Mouse (Mus musculus): ENCODE results near the gene Sept9. TPM values are rescaled to one million over a fixed set of nuclear protein-coding genes. Genes with fewer than 3 reads are reported as not detected.

The Sept9 gene
- polyA plus RNA-seq, 1 experiment from 2014 or later = 111 TPM

GRCm38 (mm10) chr11:117287792-117288191 is 88.3 kb downstream of the Sept9 start:
- Histone ChIP-seq H3K9ac (ENCODE audit: low read depth, low read length) (no peak overlapping the region), H3K36me3 (ENCODE audit: control insufficient read depth, insufficient read depth, low read length) (peaks cover 7% of the 10 kb centered on the region; the same call in 1 of the 2 replicates), H3K4me1 (replicated peaks; ENCODE audit: control insufficient read depth, insufficient read depth, low read length) (peaks cover 26% of the 10 kb centered on the region), H3K4me2 (no peak overlapping the region), H3K27me3 (replicated peaks; ENCODE audit: control insufficient read depth, insufficient read depth, low read length) (no peaks in the 10 kb centered on the region), H3K9me3 (ENCODE audit: control insufficient read depth, low read length) (no peaks in the 10 kb centered on the region), H3K27ac (ENCODE audit: low read depth, low read length) (no peak overlapping the region), H3K4me3 (ENCODE audit: low read depth, low read length) (no peak overlapping the region)
- 85% methylated on average over 3 of the region's 3 CpGs for WGBS
- no peak for ATAC-seq (replicated peaks; ENCODE audit: low FRiP score)
- no peak for DNase-seq (ENCODE audit: low spot score)

- 85% methylated on average over 8 of the region's 8 CpGs for WGBS
- H3K9me3 ChIP-seq (ENCODE audit: control insufficient read depth, low read length) = no peaks in the 10 kb centered on the region
- no peak overlapping the region for H3K27ac ChIP-seq (ENCODE audit: low read depth, low read length)
- H3K4me3 ChIP-seq (ENCODE audit: low read depth, low read length) = no peak overlapping the region
- peaks cover 16% of the 10 kb centered on the region; the same call in 1 of the 2 replicates for H3K4me1 ChIP-seq (replicated peaks; ENCODE audit: control insufficient read depth, insufficient read depth, low read length)
- DNase-seq (ENCODE audit: low spot score) (no peak), ATAC-seq (replicated peaks; ENCODE audit: low FRiP score) (no peak)
- no peak overlapping the region for H3K4me2 ChIP-seq
- H3K36me3 ChIP-seq (ENCODE audit: control insufficient read depth, insufficient read depth, low read length) = peaks cover 7% of the 10 kb centered on the region
- no peak overlapping the region for H3K9ac ChIP-seq (ENCODE audit: low read depth, low read length)
- no peaks in the 10 kb centered on the region for H3K27me3 ChIP-seq (replicated peaks; ENCODE audit: control insufficient read depth, insufficient read depth, low read length)
Measured at GRCm38 (mm10) chr11:117288765-117289164, 89.3 kb downstream of the Sept9 start.

GRCm38 (mm10) chr11:117291271-117292059 is 92.0 kb downstream of the Sept9 start:
- 91% methylated on average over 30 of the region's 30 CpGs for WGBS
- Histone ChIP-seq H3K4me2 (no peak overlapping the region), H3K9ac (ENCODE audit: low read depth, low read length) (no peak overlapping the region), H3K4me3 (ENCODE audit: low read depth, low read length) (no peak overlapping the region), H3K27me3 (replicated peaks; ENCODE audit: control insufficient read depth, insufficient read depth, low read length) (no peaks in the 10 kb centered on the region), H3K4me1 (replicated peaks; ENCODE audit: control insufficient read depth, insufficient read depth, low read length) (peaks cover 8% of the 10 kb centered on the region), H3K9me3 (ENCODE audit: control insufficient read depth, low read length) (no peaks in the 10 kb centered on the region), H3K27ac (ENCODE audit: low read depth, low read length) (no peak overlapping the region), H3K36me3 (ENCODE audit: control insufficient read depth, insufficient read depth, low read length) (peaks cover 7% of the 10 kb centered on the region)
- no peak for ATAC-seq (replicated peaks; ENCODE audit: low FRiP score)
- DNase-seq (ENCODE audit: low spot score) = no peak

GRCm38 (mm10) chr11:117292446-117292845 is 93.0 kb downstream of the Sept9 start:
- Histone ChIP-seq H3K4me2 (no peak overlapping the region), H3K4me3 (ENCODE audit: low read depth, low read length) (no peak overlapping the region), H3K9ac (ENCODE audit: low read depth, low read length) (no peak overlapping the region), H3K9me3 (ENCODE audit: control insufficient read depth, low read length) (no peaks in the 10 kb centered on the region), H3K4me1 (replicated peaks; ENCODE audit: control insufficient read depth, insufficient read depth, low read length) (peaks cover 8% of the 10 kb centered on the region), H3K27me3 (replicated peaks; ENCODE audit: control insufficient read depth, insufficient read depth, low read length) (no peaks in the 10 kb centered on the region), H3K36me3 (ENCODE audit: control insufficient read depth, insufficient read depth, low read length) (peaks cover 10% of the 10 kb centered on the region), H3K27ac (ENCODE audit: low read depth, low read length) (no peak overlapping the region)
- peak; percentile 43; the same call in 1 of the 2 replicates for ATAC-seq (replicated peaks; ENCODE audit: low FRiP score)
- DNase-seq (ENCODE audit: low spot score) = peak; percentile 59
- 33% methylated on average over 11 of the region's 11 CpGs for WGBS

GRCm38 (mm10) chr11:117295266-117295665 is 95.8 kb downstream of the Sept9 start:
- Histone ChIP-seq H3K9me3 (ENCODE audit: control insufficient read depth, low read length) (no peaks in the 10 kb centered on the region), H3K4me3 (ENCODE audit: low read depth, low read length) (no peak overlapping the region), H3K36me3 (ENCODE audit: control insufficient read depth, insufficient read depth, low read length) (peaks cover 10% of the 10 kb centered on the region), H3K9ac (ENCODE audit: low read depth, low read length) (no peak overlapping the region), H3K4me2 (no peak overlapping the region), H3K27ac (ENCODE audit: low read depth, low read length) (no peak overlapping the region), H3K4me1 (replicated peaks; ENCODE audit: control insufficient read depth, insufficient read depth, low read length) (peaks cover 8% of the 10 kb centered on the region), H3K27me3 (replicated peaks; ENCODE audit: control insufficient read depth, insufficient read depth, low read length) (no peaks in the 10 kb centered on the region)
- WGBS = 72% methylated on average over 7 of the region's 7 CpGs
- no peak for DNase-seq (ENCODE audit: low spot score)
- no peak for ATAC-seq (replicated peaks; ENCODE audit: low FRiP score)

GRCm38 (mm10) chr11:117296116-117296499 is 96.6 kb downstream of the Sept9 start:
- Histone ChIP-seq H3K27me3 (replicated peaks; ENCODE audit: control insufficient read depth, insufficient read depth, low read length) (no peaks in the 10 kb centered on the region), H3K9ac (ENCODE audit: low read depth, low read length) (no peak overlapping the region), H3K27ac (ENCODE audit: low read depth, low read length) (no peak overlapping the region), H3K4me1 (replicated peaks; ENCODE audit: control insufficient read depth, insufficient read depth, low read length) (peaks cover 8% of the 10 kb centered on the region), H3K4me2 (no peak overlapping the region), H3K9me3 (ENCODE audit: control insufficient read depth, low read length) (no peaks in the 10 kb centered on the region), H3K36me3 (ENCODE audit: control insufficient read depth, insufficient read depth, low read length) (peaks cover 6% of the 10 kb centered on the region), H3K4me3 (ENCODE audit: low read depth, low read length) (no peak overlapping the region)
- DNase-seq (ENCODE audit: low spot score) (no peak), ATAC-seq (replicated peaks; ENCODE audit: low FRiP score) (no peak)
- WGBS = 74% methylated on average over 4 of the region's 4 CpGs

GRCm38 (mm10) chr11:117296500-117297189 is 97.2 kb downstream of the Sept9 start:
- H3K4me3 ChIP-seq (ENCODE audit: low read depth, low read length) = no peak overlapping the region
- peaks cover 4% of the 10 kb centered on the region; the same call in 1 of the 2 replicates for H3K36me3 ChIP-seq (ENCODE audit: control insufficient read depth, insufficient read depth, low read length)
- ATAC-seq (replicated peaks; ENCODE audit: low FRiP score) (no peak), DNase-seq (ENCODE audit: low spot score) (no peak)
- no peaks in the 10 kb centered on the region for H3K27me3 ChIP-seq (replicated peaks; ENCODE audit: control insufficient read depth, insufficient read depth, low read length)
- 80% methylated on average over 14 of the region's 14 CpGs for WGBS
- no peak overlapping the region for H3K9ac ChIP-seq (ENCODE audit: low read depth, low read length)
- H3K4me2 ChIP-seq = no peak overlapping the region
- no peak overlapping the region for H3K27ac ChIP-seq (ENCODE audit: low read depth, low read length)
- H3K4me1 ChIP-seq (replicated peaks; ENCODE audit: control insufficient read depth, insufficient read depth, low read length) = peaks cover 8% of the 10 kb centered on the region
- H3K9me3 ChIP-seq (ENCODE audit: control insufficient read depth, low read length) = no peaks in the 10 kb centered on the region

- H3K9ac ChIP-seq (ENCODE audit: low read depth, low read length) = no peak overlapping the region
- H3K27ac ChIP-seq (ENCODE audit: low read depth, low read length) = no peak overlapping the region
- H3K36me3 ChIP-seq (ENCODE audit: control insufficient read depth, insufficient read depth, low read length) = peaks cover 4% of the 10 kb centered on the region; the same call in 1 of the 2 replicates
- 80% methylated on average over 3 of the region's 3 CpGs for WGBS
- no peak overlapping the region for H3K4me2 ChIP-seq
- H3K4me1 ChIP-seq (replicated peaks; ENCODE audit: control insufficient read depth, insufficient read depth, low read length) = peaks cover 4% of the 10 kb centered on the region
- ATAC-seq (replicated peaks; ENCODE audit: low FRiP score) (no peak), DNase-seq (ENCODE audit: low spot score) (no peak)
- no peak overlapping the region for H3K4me3 ChIP-seq (ENCODE audit: low read depth, low read length)
- no peaks in the 10 kb centered on the region for H3K9me3 ChIP-seq (ENCODE audit: control insufficient read depth, low read length)
- no peaks in the 10 kb centered on the region for H3K27me3 ChIP-seq (replicated peaks; ENCODE audit: control insufficient read depth, insufficient read depth, low read length)
Measured at GRCm38 (mm10) chr11:117297190-117297829, 97.8 kb downstream of the Sept9 start.
